ENCODE assay signal across 25 mouse cellular contexts in genomic region chr4:89438665-89439064, GRCm38 (mm10).
A peak's percentile ranks its signal among the peaks of the same experiment; 100 is the strongest.
DNase-seq lines count a peak whose midpoint lies in the region; ATAC-seq and TF ChIP-seq lines count a peak whose summit lies in the region.
"Had no signal": no experiment of that assay in that cellular context is flagged by ENCODE, and none has a peak within 500 bp of the region (broad histone marks: within the 10 kb centered on the region; RNA-seq: fewer than 3 reads in every experiment).

No protein-coding gene starts in this region.

- H3K27me3 ChIP-seq in intestine, embryonic 16.5 days (replicated peaks; ENCODE audit: control insufficient read depth, insufficient read depth, low read length): no peaks in the 10 kb centered on the region
- no peaks in the 10 kb centered on the region for H3K27me3 ChIP-seq in intestine, embryonic 15.5 days (replicated peaks)
- no peaks in the 10 kb centered on the region for H3K27me3 ChIP-seq in CH12.LX (replicated peaks)
- no peaks in the 10 kb centered on the region for H3K27me3 ChIP-seq in intestine, postnatal 0 days (replicated peaks; ENCODE audit: control insufficient read depth, insufficient read depth, low read length)
- no peaks in the 10 kb centered on the region for H3K27me3 ChIP-seq in liver, embryonic 11.5 days (replicated peaks; ENCODE audit: control insufficient read depth, insufficient read depth, low read length)
- H3K27me3 ChIP-seq: embryonic facial prominence, embryonic 13.5 days; embryonic facial prominence, embryonic 15.5 days; forebrain, embryonic 12.5 days; Patski had no signal

- H3K9me3 ChIP-seq in intestine, embryonic 16.5 days (ENCODE audit: control insufficient read depth, low read length): no peaks in the 10 kb centered on the region
- H3K9me3 ChIP-seq in intestine, embryonic 15.5 days: no peaks in the 10 kb centered on the region
- peaks cover 5% of the 10 kb centered on the region for H3K9me3 ChIP-seq in CH12.LX (replicated peaks; ENCODE audit: low read length)
- H3K9me3 ChIP-seq in intestine, postnatal 0 days (ENCODE audit: control insufficient read depth): no peaks in the 10 kb centered on the region
- H3K9me3 ChIP-seq in liver, embryonic 11.5 days (ENCODE audit: control insufficient read depth, low read length): no peaks in the 10 kb centered on the region
- H3K9me3 ChIP-seq: embryonic facial prominence, embryonic 13.5 days; embryonic facial prominence, embryonic 15.5 days; forebrain, embryonic 10.5 days; forebrain, embryonic 12.5 days had no signal

- peak; percentile 55; the same call in 1 of the 2 replicates for ATAC-seq in intestine, embryonic 16.5 days
- ATAC-seq in intestine, embryonic 15.5 days: no peak
- peak; percentile 63 for ATAC-seq in intestine, postnatal 0 days
- no peak for ATAC-seq in liver, embryonic 11.5 days (replicated peaks; ENCODE audit: low FRiP score)
- ATAC-seq: forebrain, embryonic 14.5 days; forebrain, embryonic 16.5 days; Patski had no signal

- H3K4me1 ChIP-seq in intestine, embryonic 16.5 days (ENCODE audit: control insufficient read depth, insufficient read depth, low read length): 0 out of 2 replicates have a peak, but pooled peaks cover 2% of the 10 kb centered on the region
- no peaks in the 10 kb centered on the region for H3K4me1 ChIP-seq in intestine, embryonic 15.5 days (replicated peaks)
- H3K4me1 ChIP-seq in CH12.LX (ENCODE audit: control insufficient read depth in 1 of 2, insufficient read depth in 2 of 2): peaks cover 4 to 24% of the 10 kb centered on the region in 2 experiments; a peak in 2 of 4 replicates
- H3K4me1 ChIP-seq in intestine, postnatal 0 days (replicated peaks; ENCODE audit: control insufficient read depth, insufficient read depth, low read length): no peaks in the 10 kb centered on the region; the same call in 1 of the 2 replicates
- H3K4me1 ChIP-seq in liver, embryonic 11.5 days (replicated peaks; ENCODE audit: control insufficient read depth, insufficient read depth, low read length): no peaks in the 10 kb centered on the region
- H3K4me1 ChIP-seq: embryonic facial prominence, embryonic 13.5 days; embryonic facial prominence, embryonic 15.5 days; forebrain, embryonic 10.5 days; forebrain, embryonic 12.5 days had no signal

- no peak for TF ChIP-seq EP300 in CH12.LX (IDR thresholded peaks at IDR 0.05; ENCODE audit: low read length)

- dilution Hi-C loops in CH12.LX (cut with MboI; ENCODE audit: extremely low pct_ligation_motif_present, extremely low pct_unique_long_range_greater_than_20kb, low sequenced_read_pairs): no loop called here

- no peak for TF ChIP-seq RAD21 in CH12.LX (IDR thresholded peaks at IDR 0.05; ENCODE audit: low read depth, low read length)

- H3K9ac ChIP-seq in intestine, embryonic 16.5 days (ENCODE audit: low read depth, low read length): no peak overlapping the region
- H3K9ac ChIP-seq in intestine, embryonic 15.5 days: no peak overlapping the region
- H3K9ac ChIP-seq in CH12.LX (ENCODE audit: insufficient read depth, low read depth): no peak overlapping the region
- no peak overlapping the region for H3K9ac ChIP-seq in intestine, postnatal 0 days (ENCODE audit: low read depth, low read length)
- H3K9ac ChIP-seq in liver, embryonic 11.5 days (ENCODE audit: low read depth, low read length): no peak overlapping the region
- H3K9ac ChIP-seq: embryonic facial prominence, embryonic 13.5 days; embryonic facial prominence, embryonic 15.5 days; forebrain, embryonic 12.5 days had no signal

- in situ Hi-C loops in CH12.LX (cut with MboI; ENCODE audit: low pct_ligation_motif_present, low pct_unique_long_range_greater_than_20kb, low sequenced_read_pairs): no loop called here

- DNase-seq in CH12.LX (ENCODE audit: extremely low read depth): no peak
- no peak for DNase-seq in lung, postnatal 25 days (ENCODE audit: low spot score)
- no peak for DNase-seq in liver, embryonic 11.5 days (ENCODE audit: low spot score)
- DNase-seq: adrenal gland, adult 2 months; adrenal gland, postnatal 10 days; adrenal gland, postnatal 25 days; cerebellum, adult 11 months; cerebellum, adult 18-20 months; cerebellum, adult 8-10 months; cerebellum, adult 9-11 months; cerebellum, postnatal 14 days; cerebellum, postnatal 36 days; embryo, embryonic 11 days had no signal

- no peaks in the 10 kb centered on the region; the same call in none of the 2 replicates for H3K79me2 ChIP-seq in CH12.LX (replicated peaks; ENCODE audit: control insufficient read depth, extremely low read depth, insufficient read depth, poor library complexity, severe bottlenecking)

- no peak overlapping the region for H3K4me2 ChIP-seq in intestine, embryonic 16.5 days (ENCODE audit: low read depth, low read length)
- H3K4me2 ChIP-seq in intestine, embryonic 15.5 days (replicated peaks): no peak overlapping the region
- no peak overlapping the region for H3K4me2 ChIP-seq in CH12.LX (ENCODE audit: insufficient read depth, low read depth, poor library complexity, severe bottlenecking)
- no peak overlapping the region for H3K4me2 ChIP-seq in intestine, postnatal 0 days (replicated peaks; ENCODE audit: low read depth)
- no peak overlapping the region for H3K4me2 ChIP-seq in liver, embryonic 11.5 days
- H3K4me2 ChIP-seq: embryonic facial prominence, embryonic 13.5 days; embryonic facial prominence, embryonic 15.5 days; forebrain, embryonic 12.5 days had no signal

- H3K4me3 ChIP-seq in intestine, embryonic 16.5 days (ENCODE audit: low read length): no peak overlapping the region
- H3K4me3 ChIP-seq in intestine, embryonic 15.5 days (replicated peaks): no peak overlapping the region
- H3K4me3 ChIP-seq in CH12.LX (replicated peaks in 1 of 3; ENCODE audit: low read depth in 2 of 3, low read length in 2 of 3, poor library complexity in 1 of 3): no peak overlapping the region
- no peak overlapping the region for H3K4me3 ChIP-seq in intestine, postnatal 0 days (ENCODE audit: low read depth, low read length)
- H3K4me3 ChIP-seq in liver, embryonic 11.5 days (ENCODE audit: low read depth, low read length): no peak overlapping the region
- H3K4me3 ChIP-seq: embryonic facial prominence, embryonic 13.5 days; embryonic facial prominence, embryonic 15.5 days; erythroblast, embryonic 14.5 days; forebrain, embryonic 10.5 days; forebrain, embryonic 12.5 days had no signal

- no peaks in the 10 kb centered on the region for H3K36me3 ChIP-seq in intestine, embryonic 16.5 days (ENCODE audit: control insufficient read depth, insufficient read depth, low read length)
- no peaks in the 10 kb centered on the region for H3K36me3 ChIP-seq in intestine, embryonic 15.5 days
- H3K36me3 ChIP-seq in CH12.LX (replicated peaks in 1 of 2; ENCODE audit: control insufficient read depth in 1 of 2, insufficient read depth in 1 of 2, low read length in 1 of 2): peaks cover 33 to 86% of the 10 kb centered on the region in 2 experiments
- H3K36me3 ChIP-seq in intestine, postnatal 0 days (ENCODE audit: control insufficient read depth, insufficient read depth): no peaks in the 10 kb centered on the region
- H3K36me3 ChIP-seq in liver, embryonic 11.5 days (ENCODE audit: control insufficient read depth, insufficient read depth, low read length): no peaks in the 10 kb centered on the region
- H3K36me3 ChIP-seq: embryonic facial prominence, embryonic 13.5 days; embryonic facial prominence, embryonic 15.5 days; forebrain, embryonic 10.5 days; forebrain, embryonic 12.5 days; G1E had no signal

- H3K27ac ChIP-seq in intestine, embryonic 16.5 days (ENCODE audit: low read length): no peak overlapping the region
- H3K27ac ChIP-seq in intestine, embryonic 15.5 days: no peak overlapping the region
- peak overlapping the region; percentile 42; the same call in 1 of the 2 replicates for H3K27ac ChIP-seq in CH12.LX (ENCODE audit: insufficient read depth, low read depth)
- peak overlapping the region; percentile 69; the same call in 1 of the 2 replicates for H3K27ac ChIP-seq in intestine, postnatal 0 days (ENCODE audit: low read depth, low read length)
- H3K27ac ChIP-seq in liver, embryonic 11.5 days (ENCODE audit: low read depth, low read length): no peak overlapping the region
- H3K27ac ChIP-seq: embryonic facial prominence, embryonic 13.5 days; embryonic facial prominence, embryonic 15.5 days; forebrain, embryonic 10.5 days; forebrain, embryonic 12.5 days had no signal

- no peak for TF ChIP-seq CTCF in CH12.LX (conservative IDR thresholded peaks at IDR 0.05 in 1 of 2, IDR thresholded peaks at IDR 0.05 in 1 of 2; ENCODE audit: low read depth in 2 of 2, low read length in 2 of 2)
- TF ChIP-seq CTCF in intestine, postnatal 0 days (IDR thresholded peaks at IDR 0.05; ENCODE audit: low read depth): no peak

- TF ChIP-seq POLR2A in CH12.LX (IDR thresholded peaks at IDR 0.05; ENCODE audit: low read depth, low read length): no peak

- WGBS in intestine, embryonic 16.5 days: 70% methylated on average over 2 of the region's 2 CpGs
- 76% methylated on average over 2 of the region's 2 CpGs for WGBS in intestine, embryonic 15.5 days
- WGBS in intestine, postnatal 0 days: 59% methylated on average over 2 of the region's 2 CpGs
- 89% methylated on average over 2 of the region's 2 CpGs for WGBS in liver, embryonic 11.5 days

TF ChIP-seq in CH12.LX, 34 proteins besides CTCF, POLR2A, EP300 and RAD21:
- no peak for TF ChIP-seq ZMIZ1 (IDR thresholded peaks at IDR 0.05; ENCODE audit: low read depth, low read length)
- TF ChIP-seq MAX (IDR thresholded peaks at IDR 0.05; ENCODE audit: low read length): no peak
- TF ChIP-seq RCOR1 (conservative IDR thresholded peaks at IDR 0.05; ENCODE audit: low read depth, low read length): no peak
- no peak for TF ChIP-seq JUN (IDR thresholded peaks at IDR 0.05; ENCODE audit: insufficient read depth, low read depth, low read length)

Comparison
In these comparisons a context has a peak if more than half of its experiments do, and no peak if none do; other contexts are left out.
1. ATAC-seq: peak in intestine, embryonic 16.5 days (single experiment) and intestine, postnatal 0 days (single experiment); none in intestine, embryonic 15.5 days (single experiment) and liver, embryonic 11.5 days (single experiment).
2. H3K27ac ChIP-seq: peak in CH12.LX (single experiment) and intestine, postnatal 0 days (single experiment); none in intestine, embryonic 16.5 days (single experiment), intestine, embryonic 15.5 days (single experiment) and liver, embryonic 11.5 days (single experiment).